Mouse (Mus musculus) heart, postnatal 4 days (tissue): ENCODE results near the gene Trmo. TPM values are rescaled to one million over a fixed set of nuclear protein-coding genes. Genes with fewer than 3 reads are reported as not detected.

Experiments
- DNase-seq: peaks from one replicate; pipeline ENCODE4 v3.0.0; 2021
- total RNA-seq, 2 experiments: library from RNA; stranded (reverse); gene quantifications; 2 replicates each; pipeline ENCODE4 v1.2.3; 2021

Trmo gene
- total RNA-seq: 1 to 10 TPM; 3.8 to 5.4 TPM

GRCm38 (mm10) chr4:46389013-46389611 lies at the start of gene Trmo:
Gene Trmo (minus strand): TSS chr4:46389437.
- DNase-seq: peak; percentile 96

- no peak for DNase-seq
Measured at GRCm38 (mm10) chr4:46432339-46433036, 43.3 kb upstream of the Trmo start.

GRCm38 (mm10) chr4:46428903-46429499 lies 39.8 kb upstream of the Trmo start:
- DNase-seq: no peak

- no peak for DNase-seq
Measured at GRCm38 (mm10) chr4:46422625-46423024, 33.4 kb upstream of the Trmo start.

GRCm38 (mm10) chr4:46418851-46419250 lies 29.6 kb upstream of the Trmo start:
- DNase-seq: no peak

GRCm38 (mm10) chr4:46417491-46417890 lies 28.3 kb upstream of the Trmo start:
- no peak for DNase-seq

- DNase-seq: no peak
Measured at GRCm38 (mm10) chr4:46413406-46413805, 24.2 kb upstream of the Trmo start, which contains the start of gene Hemgn. Gene Hemgn (minus strand): TSS chr4:46413506.

- no peak for DNase-seq
Measured at GRCm38 (mm10) chr4:46412113-46412512, 22.9 kb upstream of the Trmo start.

GRCm38 (mm10) chr4:46411489-46411888 lies 22.3 kb upstream of the Trmo start:
- no peak for DNase-seq

GRCm38 (mm10) chr4:46410677-46411076 lies 21.4 kb upstream of the Trmo start:
- DNase-seq: no peak

- no peak for DNase-seq
Measured at GRCm38 (mm10) chr4:46406966-46407703, 17.9 kb upstream of the Trmo start.

- no peak for DNase-seq
Measured at GRCm38 (mm10) chr4:46404042-46404795, 15.0 kb upstream of the Trmo start.

- DNase-seq: no peak
Measured at GRCm38 (mm10) chr4:46398839-46399238, 9.6 kb upstream of the Trmo start.

- DNase-seq: no peak
Measured at GRCm38 (mm10) chr4:46395736-46396135, 6.5 kb upstream of the Trmo start.

- DNase-seq: no peak
Measured at GRCm38 (mm10) chr4:46394388-46394787, 5.2 kb upstream of the Trmo start.

GRCm38 (mm10) chr4:46390390-46390970 lies 1.2 kb upstream of the Trmo start:
- DNase-seq: peak; percentile 88

GRCm38 (mm10) chr4:46389612-46390341 lies 540 bp upstream of the Trmo start:
- DNase-seq: peak; percentile 45

- DNase-seq: no peak
Measured at GRCm38 (mm10) chr4:46388556-46388955, 681 bp downstream of the Trmo start.

GRCm38 (mm10) chr4:46374869-46375368 lies 14.3 kb downstream of the Trmo start:
- peak; percentile 89 for DNase-seq

GRCm38 (mm10) chr4:46374455-46374854 lies 14.8 kb downstream of the Trmo start:
- DNase-seq: peak; percentile 40

- peak; percentile 86 for DNase-seq
Measured at GRCm38 (mm10) chr4:46371030-46371429, 18.2 kb downstream of the Trmo start.
